Mouse (Mus musculus): ENCODE data around the gene Rpl11.

GRCm38 (mm10) chr4:135993941-135994340 lies 59.3 kb downstream of the Rpl11 start:
- TF ChIP-seq POLR2A (IDR thresholded peaks at IDR 0.05; ENCODE audit: insufficient read depth, low read length) (no peak), CTCF (IDR thresholded peaks at IDR 0.05; ENCODE audit: low read depth, low read length) (no peak), EP300 (IDR thresholded peaks at IDR 0.05; ENCODE audit: insufficient read depth, low read depth, low read length) (no peak)

Measured in ES-Bruce4 (cell line).